Mouse (Mus musculus) lung, embryonic 16.5 days (tissue): ENCODE measurements around the gene Ube2c. TPM values are rescaled to one million over a fixed set of nuclear protein-coding genes. Genes with fewer than 3 reads are reported as not detected.
A peak's percentile ranks its signal among the peaks of the same experiment; 100 is the strongest.

ENCODE experiments used
- ATAC-seq: fragments of 200-750 bp; cut with Nextera tagmentation; 2 replicates; pipeline ENCODE4 v1.8.0; 2017; ENCODE audit warnings: low read depth, mild to moderate bottlenecking, moderate library complexity
- H3K27ac ChIP-seq: fragments of 300-500 bp; sonication (generic); 2 replicates; pipeline ENCODE4 v1.5.1; 2014; ENCODE audit warnings: mild to moderate bottlenecking, control low read depth, low read length
- H3K27me3 ChIP-seq: fragments of 300-500 bp; sonication (generic); 2 replicates; pipeline ENCODE4 v1.6.1; 2014; ENCODE audit warnings: low read depth, low read length, mixed read lengths; ENCODE audit not compliant: control insufficient read depth, insufficient read depth
- H3K36me3 ChIP-seq: fragments of 300-500 bp; sonication (generic); 2 replicates; pipeline ENCODE4 v1.6.1; 2014; ENCODE audit warnings: low read length; ENCODE audit not compliant: control insufficient read depth, insufficient read depth
- H3K4me1 ChIP-seq: fragments of 300-500 bp; sonication (generic); replicated peaks from 2 replicates; pipeline ENCODE4 v1.6.1; 2014; ENCODE audit warnings: low read length, mixed read lengths; ENCODE audit not compliant: control insufficient read depth, insufficient read depth
- H3K4me2 ChIP-seq: fragments of 300-500 bp; sonication (generic); 2 replicates; pipeline ENCODE4 v1.6.1; 2014; ENCODE audit warnings: low read depth, low read length, control low read depth
- H3K4me3 ChIP-seq: fragments of 300-500 bp; sonication (generic); 2 replicates; pipeline ENCODE4 v1.5.1; 2014; ENCODE audit warnings: mild to moderate bottlenecking, low read length, control low read depth
- H3K9ac ChIP-seq: fragments of 300-500 bp; sonication (generic); 2 replicates; pipeline ENCODE4 v1.6.1; 2014; ENCODE audit warnings: low read length, control low read depth
- H3K9me3 ChIP-seq: fragments of 300-500 bp; sonication (generic); 2 replicates; pipeline ENCODE4 v1.6.1; 2016; ENCODE audit warnings: low read length; ENCODE audit not compliant: control insufficient read depth
- WGBS: fragments of 180-500 bp; shearing (Covaris S2); extraction: QIAGEN DNeasy Blood & Tissue Kit; methylation state at CpG from one replicate; pipeline ENCODE4 v1.1.7; 2014; 5-methylcytosine and 5-hydroxymethylcytosine counted together
- polyA plus RNA-seq: library from polyadenylated mRNA; unstranded; fragments of >200 nt; fragmentation: Nextera tagmentation; extraction: Ambion mirVana; gene quantifications from 2 replicates; pipeline ENCODE4 v1.2.1, GENCODE M21; 2015

The Ube2c gene
- polyA plus RNA-seq, 1 experiment from 2014 or later, result 533 TPM

DNA sequence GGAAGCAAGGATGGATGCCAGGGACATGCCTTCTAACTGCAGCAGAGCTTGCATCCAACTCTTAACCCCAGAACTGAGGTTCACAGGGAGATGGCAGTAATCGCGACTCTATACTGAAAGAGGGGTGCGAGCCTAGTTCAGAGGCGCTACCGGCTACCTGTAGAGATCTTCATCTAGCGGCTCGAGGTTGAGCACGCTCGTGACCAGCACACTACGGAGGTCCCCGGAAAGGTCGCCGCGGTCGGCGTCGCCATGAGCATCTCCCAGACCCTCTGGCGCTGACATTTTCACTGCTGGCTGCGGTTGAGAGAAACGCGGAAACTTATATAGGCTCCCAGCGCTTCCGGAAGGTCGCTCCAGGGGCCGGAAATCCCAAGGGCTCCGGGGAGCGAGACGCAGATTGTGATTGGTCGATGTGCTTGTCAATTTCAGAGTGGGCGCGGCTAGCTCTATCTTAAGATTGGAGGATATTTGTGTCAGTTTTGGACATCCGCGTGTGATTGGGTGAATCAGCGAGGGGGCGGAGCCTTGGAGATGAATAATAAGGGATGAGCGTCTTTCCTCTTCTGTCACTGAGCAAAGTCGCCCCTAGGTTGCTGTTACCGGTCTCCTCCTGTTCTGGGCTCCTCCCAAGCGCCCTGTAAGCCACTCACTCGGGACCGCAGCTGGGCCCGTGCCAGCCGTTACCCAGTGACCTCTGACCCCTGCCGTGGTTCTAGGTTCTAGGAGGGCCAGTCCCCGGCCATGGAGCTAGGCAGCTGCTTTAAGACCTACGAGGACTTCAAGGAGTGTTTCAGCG is 35.0 kb downstream of the Ube2c start, which contains the start of the genes Acot8 and Zswim3:
TSS of gene Acot8 (minus strand) at position 350 of the 799 bp plus-strand sequence.
TSS of gene Zswim3 (plus strand) at position 566 of the 799 bp plus-strand sequence.
- Histone ChIP-seq H3K36me3 (peaks cover 7% of the 10 kb centered on the region), H3K4me1 (peaks cover 12% of the 10 kb centered on the region), H3K27me3 (no peaks in the 10 kb centered on the region), H3K4me2 (peak within 1 kb of the TSS; percentile 77), H3K4me3 (peak within 1 kb of the TSS; percentile 88), H3K9me3 (no peaks in the 10 kb centered on the region), H3K27ac (peak within 1 kb of the TSS; percentile 80), H3K9ac (peak within 1 kb of the TSS; percentile 86)
- under 1% methylated on average over 47 of the region's 47 CpGs for WGBS
- peak; percentile 98 for ATAC-seq

- Histone ChIP-seq H3K27me3 (no peaks in the 10 kb centered on the region), H3K27ac (peak overlapping the region; percentile 80), H3K4me1 (peaks cover 12% of the 10 kb centered on the region), H3K4me3 (peak overlapping the region; percentile 88), H3K4me2 (peak overlapping the region; percentile 77), H3K36me3 (peaks cover 7% of the 10 kb centered on the region), H3K9me3 (no peaks in the 10 kb centered on the region), H3K9ac (peak overlapping the region; percentile 86)
- WGBS, result 2% methylated on average over 21 of the region's 21 CpGs
- ATAC-seq, result peak; percentile 63
Observed at GRCm38 (mm10) chr2:164805332-164805718, 35.6 kb downstream of the Ube2c start.

DNA sequence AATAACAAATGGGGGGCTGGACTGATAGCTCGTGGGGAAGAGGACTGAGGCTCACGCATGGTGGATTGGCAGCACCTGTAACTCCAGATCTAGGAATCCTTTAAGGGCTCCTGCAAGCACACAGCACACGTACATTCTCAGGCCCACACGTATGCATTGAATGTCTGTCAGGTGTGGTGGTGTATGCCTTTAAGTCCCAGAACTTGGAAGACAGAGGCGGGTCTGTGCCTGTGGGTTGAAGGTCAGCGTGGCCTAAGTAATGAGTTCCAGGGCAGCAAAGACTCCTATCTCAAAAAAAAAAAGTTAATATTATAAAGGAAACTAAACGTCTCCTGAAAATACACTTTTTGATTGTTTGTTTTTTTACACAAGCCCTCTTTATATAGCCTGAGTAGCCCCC is 36.9 kb downstream of the Ube2c start:
- no peak for ATAC-seq

GRCm38 (mm10) chr2:164813557-164813956 is 43.9 kb downstream of the Ube2c start:
- H3K27ac ChIP-seq, result no peak overlapping the region
- H3K36me3 ChIP-seq, result peaks cover 2% of the 10 kb centered on the region; the same call in 1 of the 2 replicates
- no peak for ATAC-seq
- no peaks in the 10 kb centered on the region for H3K9me3 ChIP-seq
- WGBS, result 65% methylated on average over 2 of the region's 2 CpGs
- H3K4me1 ChIP-seq, result peaks cover 7% of the 10 kb centered on the region
- no peak overlapping the region for H3K9ac ChIP-seq
- no peak overlapping the region for H3K4me3 ChIP-seq
- H3K27me3 ChIP-seq, result no peaks in the 10 kb centered on the region
- no peak overlapping the region for H3K4me2 ChIP-seq

More for the DNA sequence above, 36.9 kb downstream of the Ube2c start:
- 72% methylated on average over 7 of the region's 7 CpGs for WGBS
- Histone ChIP-seq H3K4me3 (no peak overlapping the region), H3K9ac (no peak overlapping the region), H3K36me3 (peaks cover 2% of the 10 kb centered on the region; the same call in 1 of the 2 replicates), H3K4me1 (peaks cover 12% of the 10 kb centered on the region), H3K27ac (no peak overlapping the region), H3K9me3 (no peaks in the 10 kb centered on the region), H3K4me2 (no peak overlapping the region), H3K27me3 (no peaks in the 10 kb centered on the region)

DNA sequence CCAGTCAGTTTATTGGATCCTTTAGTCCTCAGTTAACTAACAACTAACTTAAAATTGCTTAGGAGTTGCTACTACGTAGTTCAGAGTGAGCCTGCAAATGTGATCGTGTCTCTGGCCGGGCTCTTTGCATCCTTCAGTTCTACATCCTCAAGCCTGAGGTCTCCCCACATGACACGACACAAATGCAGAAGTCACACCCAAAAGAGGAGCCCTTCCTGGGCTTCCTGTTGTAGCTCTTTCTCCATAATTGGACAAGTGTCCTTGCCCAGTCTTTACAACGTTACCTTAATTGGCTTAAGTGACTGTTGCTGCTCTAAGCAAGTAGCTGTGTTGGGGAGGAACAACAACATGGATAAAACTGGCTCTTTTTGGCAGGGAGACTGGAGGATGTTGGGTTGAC is 45.6 kb downstream of the Ube2c start:
- ATAC-seq, result no peak
- H3K4me2 ChIP-seq, result no peak overlapping the region
- no peak overlapping the region for H3K9ac ChIP-seq
- H3K27ac ChIP-seq, result no peak overlapping the region
- peaks cover 7% of the 10 kb centered on the region for H3K4me1 ChIP-seq
- H3K4me3 ChIP-seq, result no peak overlapping the region
- H3K27me3 ChIP-seq, result no peaks in the 10 kb centered on the region
- no peaks in the 10 kb centered on the region for H3K9me3 ChIP-seq
- peaks cover 4% of the 10 kb centered on the region; the same call in 1 of the 2 replicates for H3K36me3 ChIP-seq
- 86% methylated on average over 5 of the region's 5 CpGs for WGBS

GRCm38 (mm10) chr2:164815821-164816220 is 46.1 kb downstream of the Ube2c start:
- H3K9ac ChIP-seq, result no peak overlapping the region
- peaks cover 7% of the 10 kb centered on the region for H3K4me1 ChIP-seq
- WGBS, result 87% methylated on average over 8 of the region's 8 CpGs
- ATAC-seq, result no peak
- H3K4me3 ChIP-seq, result no peak overlapping the region
- H3K9me3 ChIP-seq, result no peaks in the 10 kb centered on the region
- H3K27me3 ChIP-seq, result no peaks in the 10 kb centered on the region
- H3K36me3 ChIP-seq, result peaks cover 8% of the 10 kb centered on the region; the same call in 1 of the 2 replicates
- no peak overlapping the region for H3K27ac ChIP-seq
- no peak overlapping the region for H3K4me2 ChIP-seq

DNA sequence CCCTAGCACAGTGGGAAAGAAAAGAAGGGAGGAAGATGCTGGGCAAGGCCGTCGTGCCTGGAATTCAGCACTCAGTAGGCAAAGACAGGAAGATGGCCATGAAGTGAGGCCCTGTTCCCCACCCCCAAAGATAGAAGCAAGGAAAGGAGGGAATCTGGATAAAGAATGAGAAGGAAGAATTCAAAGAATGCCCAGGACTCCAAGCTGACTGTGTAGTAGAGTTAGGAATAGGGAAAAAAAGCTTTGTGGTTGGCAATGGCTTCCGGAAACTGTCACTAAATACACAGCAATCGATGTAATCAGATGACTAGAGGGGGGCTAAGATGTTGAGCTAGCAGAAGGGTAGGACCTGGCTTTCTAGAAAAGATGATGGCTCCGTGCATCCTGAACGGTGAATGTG is 47.5 kb downstream of the Ube2c start:
- H3K36me3 ChIP-seq, result peaks cover 12% of the 10 kb centered on the region; the same call in 1 of the 2 replicates
- no peak overlapping the region for H3K27ac ChIP-seq
- H3K4me1 ChIP-seq, result peaks cover 7% of the 10 kb centered on the region
- no peak overlapping the region for H3K9ac ChIP-seq
- H3K4me3 ChIP-seq, result no peak overlapping the region
- WGBS, result 53% methylated on average over 6 of the region's 6 CpGs
- 0 out of 2 replicates have a peak, but pooled peaks have one; percentile 12 for ATAC-seq
- no peak overlapping the region for H3K4me2 ChIP-seq
- no peaks in the 10 kb centered on the region for H3K27me3 ChIP-seq
- no peaks in the 10 kb centered on the region for H3K9me3 ChIP-seq

GRCm38 (mm10) chr2:164817703-164818102 is 48.0 kb downstream of the Ube2c start:
- ATAC-seq, result 0 out of 2 replicates have a peak, but pooled peaks have one; percentile 44
- Histone ChIP-seq H3K9me3 (no peaks in the 10 kb centered on the region), H3K36me3 (peaks cover 10% of the 10 kb centered on the region; the same call in 1 of the 2 replicates), H3K27ac (peak overlapping the region; percentile 27; the same call in 1 of the 2 replicates), H3K27me3 (no peaks in the 10 kb centered on the region), H3K4me1 (peaks cover 7% of the 10 kb centered on the region), H3K9ac (no peak overlapping the region), H3K4me3 (no peak overlapping the region), H3K4me2 (no peak overlapping the region)
- WGBS, result 41% methylated on average over 5 of the region's 5 CpGs

DNA sequence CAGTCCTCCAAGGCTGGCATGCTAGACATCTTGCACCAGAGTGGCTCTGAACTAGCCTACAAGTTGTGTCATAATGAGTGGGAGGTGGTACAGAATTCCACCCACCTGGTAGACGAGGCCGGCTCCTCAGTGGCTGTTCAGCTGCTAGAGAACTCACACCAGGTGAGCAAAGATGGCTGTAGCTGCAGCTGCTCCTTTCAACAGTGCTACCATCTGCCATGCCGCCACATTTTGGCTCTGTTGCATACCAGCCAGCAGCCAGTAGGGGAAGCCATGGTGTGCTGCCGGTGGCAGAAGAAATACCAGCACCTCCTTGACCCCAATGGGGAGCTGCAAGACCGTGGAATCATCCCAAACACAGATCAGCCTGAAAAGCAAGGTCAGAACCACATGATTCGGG is 51.4 kb downstream of the Ube2c start:
- Histone ChIP-seq H3K9ac (no peak overlapping the region), H3K4me2 (no peak overlapping the region), H3K36me3 (peaks cover 23% of the 10 kb centered on the region), H3K9me3 (no peaks in the 10 kb centered on the region), H3K4me1 (peaks cover 12% of the 10 kb centered on the region), H3K27me3 (no peaks in the 10 kb centered on the region), H3K27ac (no peak overlapping the region), H3K4me3 (no peak overlapping the region)
- no peak for ATAC-seq
- 88% methylated on average over 6 of the region's 6 CpGs for WGBS
